Mouse (Mus musculus) forebrain, embryonic 15.5 days (tissue): Measurements from ENCODE around the gene Rbm26. TPM values are rescaled to one million over a fixed set of nuclear protein-coding genes. Genes with fewer than 3 reads are reported as not detected.

Experiments used
- polyA plus RNA-seq: library from polyadenylated mRNA; unstranded; fragments of >200 nt; fragmentation: Nextera tagmentation; extraction: Ambion mirVana; gene quantifications from 2 replicates; pipeline ENCODE4 v1.2.1, GENCODE M21; 2015

Gene Rbm26
- polyA plus RNA-seq, 1 experiment from 2014 or later: 37.5 TPM

Other genes with a start within 250 kb of the Rbm26 start
- 76.0 and 83.9 TPM in 2 replicates for gene Ndfip2, start 81.2 kb upstream of the Rbm26 start, polyA plus RNA-seq